Mouse (Mus musculus) liver, adult (tissue): Measurements from ENCODE around the gene Abcg8.

ENCODE experiments used
- GATA4 ChIP-seq: IDR thresholded peaks from 2 replicates; pipeline ENCODE4 v1.6.1; 2014; ENCODE audit warnings: mild to moderate bottlenecking, low read length; ENCODE audit not compliant: insufficient replicate concordance

Abcg8 gene

GRCm38 (mm10) chr17:84656205-84656604 lies 19.9 kb upstream of the Abcg8 start:
- TF ChIP-seq GATA4: no peak

GRCm38 (mm10) chr17:84656653-84657421 lies 19.3 kb upstream of the Abcg8 start:
- TF ChIP-seq GATA4: no peak

DNA sequence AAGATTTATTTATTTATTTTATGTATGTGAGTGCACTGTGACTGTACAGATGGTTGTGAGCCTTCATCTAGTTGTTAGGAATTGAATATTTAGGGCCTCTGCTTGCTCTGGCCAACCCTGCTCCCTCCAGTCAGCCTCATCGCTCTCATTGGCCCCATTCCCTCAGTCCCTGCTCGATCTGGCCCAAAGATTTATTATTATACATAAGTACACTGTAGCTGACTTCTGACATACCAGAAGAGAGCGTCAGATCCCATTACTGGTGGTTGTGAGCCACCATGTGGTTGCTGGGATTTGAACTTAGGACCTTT lies 18.7 kb upstream of the Abcg8 start:
- TF ChIP-seq GATA4: no peak

DNA sequence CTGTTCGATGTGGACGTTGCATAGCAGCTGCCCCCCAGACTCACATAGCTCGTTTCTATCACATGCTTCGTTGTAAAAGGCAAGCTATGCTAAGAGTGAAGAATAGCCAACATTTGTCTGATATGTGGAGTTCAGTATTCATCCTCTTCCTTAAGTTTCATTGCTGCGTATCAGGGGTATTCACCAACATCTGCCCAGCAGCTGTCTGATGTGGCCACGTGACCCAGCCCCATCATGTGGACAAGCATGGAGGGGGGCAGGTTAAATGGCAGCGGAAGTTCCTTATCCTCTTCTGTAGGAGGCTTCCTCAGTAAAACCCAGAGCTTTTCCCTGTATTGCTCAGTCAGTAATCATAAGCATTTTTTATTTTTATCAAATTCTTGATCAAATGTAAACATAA lies 18.3 kb upstream of the Abcg8 start:
- TF ChIP-seq GATA4: no peak

DNA sequence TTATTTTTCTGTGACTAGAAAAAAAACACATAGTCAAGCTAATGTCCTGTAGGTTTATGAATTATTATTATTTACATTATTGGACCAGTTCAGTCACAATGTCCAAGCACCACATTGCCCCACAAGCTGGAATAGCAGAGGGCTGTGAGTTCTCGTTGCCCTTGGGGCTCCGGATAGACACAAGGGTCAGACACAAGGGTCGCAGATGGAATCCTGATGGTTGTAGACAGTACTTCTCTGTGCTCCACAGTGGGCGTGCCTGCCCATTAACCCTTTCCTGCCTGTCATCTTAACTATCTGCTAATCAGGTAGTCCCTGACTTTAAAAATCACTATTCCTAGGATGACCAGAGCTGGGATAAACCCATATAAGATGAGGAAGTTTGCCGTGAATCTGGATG lies 17.9 kb upstream of the Abcg8 start:
- no peak for TF ChIP-seq GATA4

- no peak for TF ChIP-seq GATA4
These were observed 17.2 kb upstream of the Abcg8 start for GRCm38 (mm10) chr17:84658951-84659350.

GRCm38 (mm10) chr17:84665053-84665452 lies 11.0 kb upstream of the Abcg8 start:
- no peak for TF ChIP-seq GATA4

DNA sequence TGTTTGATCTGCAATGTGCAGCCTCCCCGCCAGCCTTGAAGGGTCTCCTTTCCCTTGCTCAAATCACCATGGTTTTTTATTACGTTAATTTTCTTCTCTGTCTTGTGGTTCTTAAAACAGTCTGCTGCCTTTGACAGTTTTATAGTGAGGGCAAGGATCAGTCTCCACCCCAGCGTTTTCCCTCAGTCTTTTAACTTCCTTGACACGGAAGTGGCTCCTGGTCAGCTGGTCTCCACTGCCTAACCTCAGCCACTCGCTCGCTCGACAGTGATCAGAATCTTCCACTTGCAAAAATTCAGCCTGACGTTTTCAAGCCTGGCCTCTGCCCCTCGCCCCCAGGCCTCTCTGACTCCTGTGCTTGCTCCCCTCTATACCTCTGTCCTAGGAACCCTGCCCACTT lies 10.4 kb upstream of the Abcg8 start:
- TF ChIP-seq GATA4: no peak

GRCm38 (mm10) chr17:84667848-84668247 lies 8.3 kb upstream of the Abcg8 start:
- TF ChIP-seq GATA4: no peak

DNA sequence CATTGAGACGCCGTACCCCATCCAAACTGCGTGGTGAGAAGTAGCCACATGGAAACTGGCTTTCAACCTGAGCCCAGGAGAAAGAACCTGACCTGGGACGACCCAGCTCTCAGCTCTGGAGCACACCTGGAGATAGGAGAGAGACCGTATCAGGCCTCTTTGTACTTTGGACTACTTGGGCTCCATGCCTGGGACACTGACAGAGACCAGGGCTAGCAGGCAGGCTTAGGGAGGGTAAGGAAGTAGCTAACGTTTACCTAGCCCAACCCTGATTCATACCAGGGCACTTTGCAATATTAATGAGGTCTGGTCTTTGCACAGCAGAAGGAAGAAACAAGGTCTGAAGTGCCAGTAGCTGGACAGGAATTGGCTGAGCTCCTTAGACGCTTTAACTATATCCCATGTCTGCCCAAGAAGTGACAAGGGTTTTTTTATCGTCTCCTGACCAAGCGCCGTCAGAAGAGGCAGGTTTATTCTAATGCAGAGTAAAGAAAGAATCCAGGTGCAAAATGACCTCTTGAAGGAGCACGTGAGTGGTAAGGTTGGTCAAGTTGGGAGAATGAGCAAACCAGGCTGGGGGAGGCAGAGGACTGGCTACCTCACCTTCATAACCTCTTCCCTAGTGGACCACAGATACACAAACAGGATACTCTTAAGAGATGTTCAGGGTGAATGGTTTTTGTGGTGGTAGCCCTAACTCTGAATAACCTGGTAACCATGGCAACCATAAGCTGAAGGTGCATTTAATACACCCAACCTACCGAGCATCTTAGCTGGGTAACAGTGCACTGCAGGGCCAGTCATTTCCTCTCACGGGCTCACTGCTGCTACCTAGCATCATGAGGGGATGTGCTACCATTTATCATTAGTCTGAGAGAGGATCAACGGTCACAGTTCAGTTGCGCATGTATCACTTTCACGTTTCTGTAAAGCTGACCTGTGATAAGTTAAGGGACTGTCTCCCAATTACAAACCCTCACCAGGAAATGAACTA lies 3.4 kb upstream of the Abcg8 start:
- peak; percentile 31; the same call in 1 of the 2 replicates for TF ChIP-seq GATA4

DNA sequence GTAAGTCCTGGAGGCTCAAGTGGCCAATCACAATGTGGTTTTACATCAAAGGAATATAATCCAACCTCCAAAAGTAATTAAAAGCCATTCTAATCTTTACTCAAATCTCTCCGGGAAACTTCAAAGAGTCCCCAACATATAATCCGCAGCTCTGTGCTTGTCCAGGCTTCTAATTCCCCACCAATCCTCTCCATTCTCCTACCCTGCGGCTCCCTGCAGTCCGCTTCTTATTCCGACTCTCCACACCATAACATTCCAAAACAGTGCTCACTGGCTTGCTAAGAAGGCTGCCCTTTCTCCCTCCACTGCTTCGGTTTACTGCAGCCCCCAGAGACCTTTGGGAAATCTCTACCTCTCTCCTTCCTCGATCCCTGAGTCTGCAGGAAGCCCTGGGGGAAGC lies 2.1 kb upstream of the Abcg8 start:
- no peak for TF ChIP-seq GATA4

GRCm38 (mm10) chr17:84675204-84675603 lies 898 bp upstream of the Abcg8 start:
- no peak for TF ChIP-seq GATA4

DNA sequence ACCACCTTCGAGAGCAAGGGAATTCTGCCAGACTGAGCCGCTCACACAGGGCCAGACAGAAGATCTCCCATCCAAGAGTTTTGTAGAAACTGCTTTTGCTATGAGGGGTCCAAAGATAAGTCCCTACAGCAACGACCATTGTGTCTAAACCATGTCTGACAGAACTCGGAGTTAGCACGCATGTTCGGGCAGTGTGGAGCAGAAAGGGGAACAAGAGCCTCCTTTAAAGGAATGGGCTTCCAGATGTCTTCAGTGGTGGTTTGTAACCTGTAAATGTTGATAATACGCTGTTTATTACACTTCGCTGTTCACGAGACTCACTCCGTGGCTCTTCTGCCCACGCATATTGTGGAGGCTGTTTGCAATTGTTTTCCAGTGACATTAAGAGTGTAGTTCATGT lies 1.5 kb downstream of the Abcg8 start:
- no peak for TF ChIP-seq GATA4

DNA sequence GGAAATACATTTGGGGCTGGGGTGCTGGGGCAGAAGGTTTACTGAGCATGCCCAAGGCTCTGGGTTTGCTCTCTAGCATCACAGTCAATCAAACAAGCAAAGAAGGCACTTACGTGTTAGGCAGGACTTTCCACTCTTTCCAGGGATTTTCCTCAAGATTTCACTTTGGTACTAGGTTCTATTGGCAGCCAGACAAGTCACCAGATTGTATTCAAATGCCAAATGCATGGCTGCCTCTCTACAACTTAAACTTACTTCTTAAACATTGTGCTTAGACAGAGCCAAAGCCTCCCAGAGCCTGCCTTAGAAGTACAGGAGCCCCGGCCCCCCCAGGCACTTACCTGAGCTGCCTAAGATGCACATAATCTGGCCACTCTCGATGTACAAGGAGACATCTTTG lies 5.6 kb downstream of the Abcg8 start:
- no peak for TF ChIP-seq GATA4

- peak; percentile 100 for TF ChIP-seq GATA4
These were observed 6.9 kb downstream of the Abcg8 start, which contains the start of gene Abcg5 for GRCm38 (mm10) chr17:84682734-84683717. Gene Abcg5 (minus strand): TSS chr17:84683011.
